Mouse (Mus musculus) midbrain, postnatal 0 days (tissue): ENCODE data around the gene Pnrc2. TPM values are rescaled to one million over a fixed set of nuclear protein-coding genes. Genes with fewer than 3 reads are reported as not detected.

Experiments used
- ATAC-seq: fragments of 200-750 bp; cut with Nextera tagmentation; 2 replicates; pipeline ENCODE4 v1.8.0; 2017; ENCODE audit warnings: moderate number of reproducible peaks, mild to moderate bottlenecking, moderate TSS enrichment, moderate library complexity; ENCODE audit not compliant: low FRiP score
- DNase-seq: peaks from one replicate; pipeline ENCODE4 v3.0.0-alpha.2; 2015; ENCODE audit warnings: low spot score
- H3K27ac ChIP-seq: fragments of 300-500 bp; sonication (generic); 2 replicates; pipeline ENCODE4 v1.5.1; 2014; ENCODE audit warnings: low read depth, mild to moderate bottlenecking, low read length, mixed read lengths
- H3K27me3 ChIP-seq: fragments of 300-500 bp; sonication (generic); 2 replicates; pipeline ENCODE4 v1.6.1; 2014; ENCODE audit warnings: low read length, control low read depth, mixed read lengths; ENCODE audit not compliant: insufficient read depth
- H3K36me3 ChIP-seq: fragments of 300-500 bp; sonication (generic); 2 replicates; pipeline ENCODE4 v1.6.1; 2014; ENCODE audit warnings: low read length, control low read depth, mixed read lengths; ENCODE audit not compliant: insufficient read depth
- H3K4me1 ChIP-seq: fragments of 300-500 bp; sonication (generic); 2 replicates; pipeline ENCODE4 v1.6.1; 2014; ENCODE audit warnings: mild to moderate bottlenecking, control low read depth, antibody characterized with exemption, low read length, mixed read lengths; ENCODE audit not compliant: insufficient read depth
- H3K4me2 ChIP-seq: fragments of 300-500 bp; sonication (generic); 2 replicates; pipeline ENCODE4 v1.6.1; 2014; ENCODE audit warnings: low read depth, mild to moderate bottlenecking, low read length, mixed read lengths; ENCODE audit not compliant: poor library complexity, severe bottlenecking
- H3K4me3 ChIP-seq: fragments of 300-500 bp; sonication (generic); 2 replicates; pipeline ENCODE4 v1.5.1; 2014; ENCODE audit warnings: low read depth, mild to moderate bottlenecking, low read length, moderate library complexity
- H3K9ac ChIP-seq: fragments of 300-500 bp; sonication (generic); replicated peaks from 2 replicates; pipeline ENCODE4 v1.6.1; 2014; ENCODE audit warnings: mild to moderate bottlenecking, low read length, moderate library complexity, mixed read lengths; ENCODE audit not compliant: poor library complexity, severe bottlenecking
- H3K9me3 ChIP-seq: fragments of 300-500 bp; sonication (generic); 2 replicates; pipeline ENCODE4 v1.6.1; 2016; ENCODE audit warnings: low read length, control low read depth
- CTCF ChIP-seq: IDR thresholded peaks from 2 replicates; pipeline ENCODE4 v1.5.1; 2016; ENCODE audit warnings: antibody characterized with exemption, mild to moderate bottlenecking
- WGBS: fragments of 180-500 bp; shearing (Covaris S2); extraction: QIAGEN DNeasy Blood & Tissue Kit; methylation state at CpG from one replicate; pipeline ENCODE4 v1.1.7; 2014; 5-methylcytosine and 5-hydroxymethylcytosine counted together
- polyA plus RNA-seq: library from polyadenylated mRNA; unstranded; fragments of >200 nt; fragmentation: Nextera tagmentation; extraction: Ambion mirVana; gene quantifications from 2 replicates; pipeline ENCODE4 v1.2.1, GENCODE M21; 2015
- total RNA-seq: library from RNA; depleted of rRNA; stranded (reverse); fragments of >200 nt; gene quantifications from 2 replicates; pipeline ENCODE4 v1.2.3, GENCODE M21; 2014

The Pnrc2 gene
- total and polyA plus RNA-seq, 2 experiments from 2014 or later: 52.6 to 67.6 TPM

DNA sequence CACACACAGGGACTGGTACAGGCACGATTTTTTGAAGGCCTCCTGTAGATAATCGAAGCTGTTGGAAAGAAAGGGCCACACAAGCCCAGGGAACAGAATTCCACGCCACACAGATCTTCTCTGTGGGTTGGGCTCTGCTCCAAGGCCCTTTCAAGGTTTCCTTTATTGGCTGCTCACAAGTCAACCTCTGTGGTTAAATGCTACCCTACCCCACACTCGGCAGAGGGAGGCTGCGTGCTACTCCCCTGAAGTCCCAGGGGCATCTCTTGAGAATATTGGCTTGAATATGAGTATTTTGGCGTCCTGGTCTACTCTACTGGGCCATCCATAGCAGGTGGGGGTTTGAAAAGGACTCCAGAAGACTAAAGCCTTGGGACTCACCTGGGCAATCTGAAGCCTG lies 22.5 kb upstream of the Pnrc2 start:
- no peak overlapping the region for H3K4me3 ChIP-seq
- H3K9me3 ChIP-seq: no peaks in the 10 kb centered on the region
- H3K27me3 ChIP-seq: no peaks in the 10 kb centered on the region
- TF ChIP-seq CTCF: no peak
- DNase-seq: no peak
- no peak overlapping the region for H3K9ac ChIP-seq
- no peak overlapping the region for H3K4me2 ChIP-seq
- ATAC-seq: no peak
- no peak overlapping the region for H3K27ac ChIP-seq
- H3K4me1 ChIP-seq: no peaks in the 10 kb centered on the region
- WGBS: 77% methylated on average over 6 of the region's 6 CpGs
- H3K36me3 ChIP-seq: no peaks in the 10 kb centered on the region

DNA sequence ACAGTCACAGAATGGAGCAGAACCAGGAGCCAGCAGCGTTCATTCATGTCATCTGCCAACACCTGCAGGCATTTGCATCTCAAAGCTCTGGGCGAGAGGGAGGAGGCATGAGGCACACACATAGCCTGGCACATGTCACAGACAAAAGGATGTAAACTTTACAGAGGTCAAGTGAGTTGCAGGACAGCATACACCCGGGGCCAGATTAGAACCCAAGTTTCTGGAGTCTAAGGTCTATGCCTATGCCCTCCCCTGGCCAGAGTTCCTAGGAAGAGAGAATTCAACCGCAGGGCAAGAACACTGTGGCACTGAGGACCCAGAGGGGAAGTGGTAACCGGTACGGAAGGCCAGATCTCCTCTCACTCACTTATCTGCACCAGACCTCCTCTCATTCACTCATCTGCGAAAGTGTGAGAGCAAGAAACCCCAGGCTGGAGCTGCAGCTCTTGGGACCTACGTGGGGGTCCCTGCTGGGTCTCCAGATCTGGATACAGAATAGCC lies 21.5 kb upstream of the Pnrc2 start, which contains the start of gene Cnr2:
TSS of gene Cnr2 (plus strand) at position 324 of the 501 bp plus-strand sequence.
- 59% methylated on average over 8 of the region's 8 CpGs for WGBS
- Histone ChIP-seq H3K27me3 (no peaks in the 10 kb centered on the region), H3K4me1 (no peaks in the 10 kb centered on the region), H3K9me3 (no peaks in the 10 kb centered on the region), H3K9ac (no peak within 1 kb of the TSS), H3K4me3 (no peak within 1 kb of the TSS), H3K27ac (no peak within 1 kb of the TSS), H3K36me3 (no peaks in the 10 kb centered on the region), H3K4me2 (no peak within 1 kb of the TSS)
- no peak for DNase-seq
- no peak for TF ChIP-seq CTCF
- ATAC-seq: no peak

DNA sequence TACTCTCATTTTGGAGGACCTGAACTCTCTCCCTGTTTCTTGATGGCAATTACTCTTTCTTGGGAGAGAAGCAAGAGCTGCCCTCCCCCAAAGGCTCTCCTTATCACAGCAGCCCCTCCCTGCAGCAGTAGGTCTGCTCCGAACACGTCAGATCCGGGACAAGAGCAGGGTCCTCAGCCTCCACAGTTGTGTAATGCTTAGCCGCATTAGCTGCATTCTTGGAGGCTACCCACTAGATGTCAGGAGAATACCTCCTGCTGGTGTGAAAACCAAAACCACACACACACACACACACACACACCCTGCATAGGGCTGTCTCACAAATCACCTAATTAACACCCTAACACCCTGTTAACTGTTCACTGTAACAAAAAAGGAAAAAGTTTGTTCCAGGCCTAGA lies 19.2 kb upstream of the Pnrc2 start:
- no peak overlapping the region for H3K27ac ChIP-seq
- WGBS: 73% methylated on average over 4 of the region's 4 CpGs
- no peak overlapping the region for H3K9ac ChIP-seq
- DNase-seq (no peak), ATAC-seq (no peak)
- no peaks in the 10 kb centered on the region for H3K4me1 ChIP-seq
- no peaks in the 10 kb centered on the region for H3K36me3 ChIP-seq
- no peak overlapping the region for H3K4me3 ChIP-seq
- no peak overlapping the region for H3K4me2 ChIP-seq
- no peak; the same call in 1 of the 2 replicates for TF ChIP-seq CTCF
- no peaks in the 10 kb centered on the region for H3K9me3 ChIP-seq
- no peaks in the 10 kb centered on the region for H3K27me3 ChIP-seq

DNA sequence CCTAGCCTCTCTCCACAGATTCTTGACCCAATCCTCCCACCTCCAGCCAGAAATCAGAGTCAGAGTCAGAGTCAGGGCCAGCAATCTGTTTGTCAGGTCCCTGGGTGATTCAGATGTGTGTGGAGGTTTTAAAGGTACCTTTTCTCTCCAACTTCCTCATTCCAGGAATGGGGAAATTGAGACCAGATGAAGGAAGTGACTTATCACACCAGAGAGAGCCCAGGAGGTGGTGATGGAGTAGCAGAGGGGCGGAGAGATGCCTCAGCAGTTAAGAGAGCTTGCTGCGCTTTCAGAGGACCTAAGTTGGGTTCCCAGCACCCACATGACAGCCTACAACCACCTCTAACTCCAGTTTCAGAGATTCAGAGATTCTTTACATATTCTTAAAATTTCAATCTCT lies 17.9 kb upstream of the Pnrc2 start:
- TF ChIP-seq CTCF: no peak

DNA sequence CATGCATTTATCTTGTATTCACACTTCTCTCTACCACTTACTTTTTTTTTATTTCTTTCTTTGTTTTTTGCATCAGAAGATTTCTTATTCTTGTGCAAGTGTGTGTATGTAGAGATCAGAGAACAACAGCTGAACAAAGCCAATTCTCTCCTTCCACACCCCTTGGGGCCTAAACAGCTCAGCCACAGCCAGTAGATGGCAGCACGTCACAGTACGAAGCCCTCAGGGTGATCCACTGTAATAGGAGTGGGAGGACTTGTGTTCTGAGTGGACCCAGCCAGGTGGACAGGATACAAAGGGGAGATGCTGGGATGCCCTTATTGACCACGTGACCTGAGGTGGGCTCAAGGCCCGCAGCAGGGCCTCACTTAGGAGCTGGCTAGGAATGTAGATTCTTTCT lies 16.2 kb upstream of the Pnrc2 start:
- H3K4me1 ChIP-seq: no peaks in the 10 kb centered on the region
- H3K36me3 ChIP-seq: no peaks in the 10 kb centered on the region
- no peak overlapping the region for H3K9ac ChIP-seq
- H3K4me3 ChIP-seq: no peak overlapping the region
- 11% methylated on average over 4 of the region's 4 CpGs for WGBS
- DNase-seq (peak; percentile 78), ATAC-seq (no peak)
- H3K27ac ChIP-seq: no peak overlapping the region
- TF ChIP-seq CTCF: peak; percentile 79
- no peak overlapping the region for H3K4me2 ChIP-seq
- no peaks in the 10 kb centered on the region for H3K27me3 ChIP-seq
- no peaks in the 10 kb centered on the region for H3K9me3 ChIP-seq

More for the DNA sequence above, 17.9 kb upstream of the Pnrc2 start:
- ATAC-seq: no peak
- Histone ChIP-seq H3K4me1 (no peaks in the 10 kb centered on the region), H3K9me3 (no peaks in the 10 kb centered on the region), H3K27me3 (no peaks in the 10 kb centered on the region), H3K4me3 (no peak overlapping the region), H3K27ac (no peak overlapping the region), H3K9ac (no peak overlapping the region), H3K36me3 (no peaks in the 10 kb centered on the region), H3K4me2 (no peak overlapping the region)
- WGBS: 89% methylated on average over 2 of the region's 2 CpGs
- DNase-seq: no peak

DNA sequence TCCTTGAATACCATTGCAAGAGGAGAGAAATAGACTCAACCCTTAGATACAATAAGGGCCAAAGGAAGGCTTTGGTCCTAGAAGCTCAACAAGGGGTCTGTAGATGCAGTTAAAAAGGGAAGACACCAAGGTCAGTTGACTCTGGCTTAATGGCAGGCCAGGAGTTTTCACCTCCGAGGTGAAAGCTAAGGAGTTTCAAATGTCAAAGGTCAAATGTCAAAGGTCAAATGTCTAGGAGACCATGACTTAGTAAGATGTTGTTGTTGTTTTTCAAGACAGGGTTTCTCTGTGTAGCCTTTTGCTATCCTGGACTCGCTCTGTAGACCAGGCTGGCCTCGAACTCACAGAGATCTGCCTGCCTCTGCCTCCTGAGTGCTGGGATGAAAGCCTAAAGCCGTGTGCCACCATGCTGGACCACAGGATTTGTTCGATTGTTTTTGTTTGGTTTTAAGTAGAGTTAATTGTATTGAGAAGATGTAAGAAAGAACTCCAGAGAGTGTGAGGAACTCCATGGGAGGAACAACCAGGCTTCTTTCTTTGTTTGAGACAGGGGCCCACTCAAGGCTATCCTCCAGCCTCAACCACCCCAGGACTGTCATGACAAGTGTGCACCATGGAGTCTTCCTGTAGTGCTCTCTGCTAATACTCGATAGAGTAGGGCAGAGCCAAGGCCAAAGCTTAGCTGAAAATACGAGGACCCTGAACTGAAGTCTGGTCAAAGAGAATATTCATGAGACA lies 15.7 kb upstream of the Pnrc2 start:
- WGBS: 76% methylated on average over 7 of the region's 7 CpGs
- H3K9ac ChIP-seq: no peak overlapping the region
- DNase-seq (no peak), ATAC-seq (no peak)
- no peak overlapping the region for H3K4me2 ChIP-seq
- H3K27me3 ChIP-seq: no peaks in the 10 kb centered on the region
- H3K36me3 ChIP-seq: no peaks in the 10 kb centered on the region
- no peaks in the 10 kb centered on the region for H3K4me1 ChIP-seq
- no peak overlapping the region for H3K4me3 ChIP-seq
- no peak overlapping the region for H3K27ac ChIP-seq
- H3K9me3 ChIP-seq: no peaks in the 10 kb centered on the region
- TF ChIP-seq CTCF: no peak
